25 mouse cellular contexts compared by ENCODE assay signal in genomic region chr4:15595996-15596395, GRCm38 (mm10).
DNase-seq lines count a peak whose midpoint lies in the region; TF ChIP-seq lines count a peak whose summit lies in the region.
"Had no signal": no experiment of that assay in that cellular context is flagged by ENCODE, and none has a peak within 500 bp of the region (broad histone marks: within the 10 kb centered on the region; RNA-seq: fewer than 3 reads in every experiment).

No protein-coding gene starts in this region.

- peak overlapping the region; percentile 57 for H3K27ac ChIP-seq in gastrocnemius, adult 2 months
- H3K27ac ChIP-seq: embryonic facial prominence, embryonic 10.5 days; forebrain, embryonic 15.5 days; heart, adult 2 months; hindbrain, embryonic 15.5 days; limb, embryonic 15.5 days; liver, embryonic 14.5 days; midbrain, embryonic 13.5 days; neural tube, embryonic 13.5 days; stomach, embryonic 15.5 days had no signal

- intact Hi-C loops in gastrocnemius, adult 2 months (cut with DNase I): no loop called here
- intact Hi-C loops in left cerebral cortex, postnatal 4 days (cut with DNase I): no loop called here
- intact Hi-C loops in left cerebral cortex, postnatal 14 days (cut with DNase I): no loop called here

- peak overlapping the region; percentile 47 for H3K4me3 ChIP-seq in gastrocnemius, adult 2 months
- H3K4me3 ChIP-seq: embryonic facial prominence, embryonic 10.5 days; forebrain, embryonic 15.5 days; heart, adult 2 months; hindbrain, embryonic 15.5 days; limb, embryonic 15.5 days; megakaryocyte, embryonic 14.5 days; midbrain, embryonic 13.5 days; neural tube, embryonic 13.5 days; stomach, embryonic 15.5 days had no signal

- DNase-seq in gastrocnemius, adult 2 months: no peak
- no peak for DNase-seq in gastrocnemius, postnatal 4 days (ENCODE audit: low spot score in 2 of 2)
- DNase-seq in left cerebral cortex, postnatal 4 days: peak; percentile 7
- DNase-seq in left cerebral cortex, postnatal 14 days (ENCODE audit: low spot score in 2 of 2): no peak
- DNase-seq in cerebellum, adult 9-10 months: peak; percentile 95
- peak; percentile 13 for DNase-seq in skeletal muscle tissue, adult 2 months (ENCODE audit: low read depth, low spot score)
- DNase-seq in embryo, embryonic 10 days (ENCODE audit: low spot score): no peak
- DNase-seq in kidney, postnatal 10 days: no peak
- DNase-seq: adrenal gland, postnatal 25 days; gastrocnemius, postnatal 14 days; heart, adult 2 months; kidney, adult 9 months; kidney, postnatal 4 days; lung, embryonic 14.5 days; retina, postnatal 1 day; thymus, postnatal 25 days had no signal

- TF ChIP-seq CTCF in gastrocnemius, adult 2 months (IDR thresholded peaks at IDR 0.05): no peak

Comparison
In these comparisons a context has a peak if more than half of its experiments do, and no peak if none do; other contexts are left out.
1. DNase-seq: peak in left cerebral cortex, postnatal 4 days (single experiment), cerebellum, adult 9-10 months (single experiment) and skeletal muscle tissue, adult 2 months (single experiment); none in gastrocnemius, adult 2 months (single experiment), gastrocnemius, postnatal 4 days (0 of 2), left cerebral cortex, postnatal 14 days (0 of 2), embryo, embryonic 10 days (single experiment) and kidney, postnatal 10 days (single experiment).